In genomic region chr14:121355732-121356131, GRCm38 (mm10) we compare ENCODE assay signal across 16 mouse cellular contexts. TPM values are rescaled to one million over a fixed set of nuclear protein-coding genes. Genes with fewer than 3 reads are reported as not detected.
A peak's percentile ranks its signal among the peaks of the same experiment; 100 is the strongest.
DNase-seq lines count a peak whose midpoint lies in the region; ATAC-seq and TF ChIP-seq lines count a peak whose summit lies in the region.
"Had no signal": no experiment of that assay in that cellular context is flagged by ENCODE, and none has a peak within 500 bp of the region (broad histone marks: within the 10 kb centered on the region; RNA-seq: fewer than 3 reads in every experiment).

No protein-coding gene starts in this region.

- no peak for TF ChIP-seq RAD21 in MEL (IDR thresholded peaks at IDR 0.05; ENCODE audit: low read depth, low read length)

- H3K4me1 ChIP-seq in heart, embryonic 15.5 days (replicated peaks): peaks cover 94% of the 10 kb centered on the region
- H3K4me1 ChIP-seq in MEL (ENCODE audit: control insufficient read depth in 1 of 2, insufficient read depth in 2 of 2, low read length in 2 of 2): peaks cover 41 to 58% of the 10 kb centered on the region in 2 experiments
- H3K4me1 ChIP-seq in liver, embryonic 15.5 days (replicated peaks): peaks cover 97% of the 10 kb centered on the region
- H3K4me1 ChIP-seq in midbrain, postnatal 0 days (ENCODE audit: insufficient read depth, low read length): no peaks in the 10 kb centered on the region

- no peak; a peak in 1 of 4 replicates for TF ChIP-seq POLR2A in MEL (IDR thresholded peaks at IDR 0.05; ENCODE audit: control insufficient read depth in 1 of 2, insufficient read depth in 1 of 2, low read depth in 1 of 2, low read length in 2 of 2, poor library complexity in 1 of 2)

- 23% methylated on average over 6 of the region's 6 CpGs for WGBS in heart, embryonic 15.5 days
- WGBS in liver, embryonic 15.5 days (ENCODE audit: insufficient replicate concordance): 15% methylated on average over 6 of the region's 6 CpGs
- 80% methylated on average over 6 of the region's 6 CpGs for WGBS in midbrain, postnatal 0 days

- peak overlapping the region; percentile 52 for H3K27ac ChIP-seq in heart, embryonic 15.5 days
- peak overlapping the region; percentile 94 for H3K27ac ChIP-seq in MEL (ENCODE audit: control insufficient read depth, low read depth, low read length)
- peak overlapping the region; percentile 89 for H3K27ac ChIP-seq in liver, embryonic 15.5 days (replicated peaks)
- H3K27ac ChIP-seq in midbrain, postnatal 0 days (ENCODE audit: low read depth, low read length): no peak overlapping the region
- H3K27ac ChIP-seq: embryonic facial prominence, embryonic 12.5 days; forebrain, embryonic 13.5 days; hindbrain, embryonic 15.5 days; left cerebral cortex, adult 2 months; macrophage had no signal

- intact Hi-C loops in heart, postnatal 14 days (cut with DNase I): no loop called here

- peak; percentile 95 to 96 for TF ChIP-seq EP300 in MEL (IDR thresholded peaks at IDR 0.05; ENCODE audit: low read depth in 1 of 2, low read length in 2 of 2)

- H3K4me3 ChIP-seq in heart, embryonic 15.5 days: no peak overlapping the region
- H3K4me3 ChIP-seq in MEL (ENCODE audit: control insufficient read depth in 1 of 2, insufficient read depth in 1 of 2, low read depth in 2 of 2, low read length in 2 of 2): no peak overlapping the region
- H3K4me3 ChIP-seq in liver, embryonic 15.5 days (replicated peaks): peak overlapping the region; percentile 23
- no peak overlapping the region for H3K4me3 ChIP-seq in midbrain, postnatal 0 days (ENCODE audit: low read depth, low read length)
- H3K4me3 ChIP-seq: embryonic facial prominence, embryonic 12.5 days; forebrain, embryonic 13.5 days; hindbrain, embryonic 15.5 days; left cerebral cortex, adult 2 months had no signal

- H3K9me3 ChIP-seq in heart, embryonic 15.5 days (replicated peaks): no peaks in the 10 kb centered on the region
- H3K9me3 ChIP-seq in MEL (replicated peaks; ENCODE audit: insufficient read depth, low read length): no peaks in the 10 kb centered on the region
- H3K9me3 ChIP-seq in liver, embryonic 15.5 days (replicated peaks): no peaks in the 10 kb centered on the region
- no peaks in the 10 kb centered on the region for H3K9me3 ChIP-seq in midbrain, postnatal 0 days (ENCODE audit: low read length)
- H3K9me3 ChIP-seq: embryonic facial prominence, embryonic 12.5 days; forebrain, embryonic 13.5 days; hindbrain, embryonic 15.5 days had no signal

- H3K9ac ChIP-seq in heart, embryonic 15.5 days: no peak overlapping the region
- peak overlapping the region; percentile 18 for H3K9ac ChIP-seq in MEL (ENCODE audit: control insufficient read depth, low read depth, low read length, poor library complexity, severe bottlenecking)
- peak overlapping the region; percentile 42 for H3K9ac ChIP-seq in liver, embryonic 15.5 days
- no peak overlapping the region for H3K9ac ChIP-seq in midbrain, postnatal 0 days (replicated peaks; ENCODE audit: low read length, poor library complexity, severe bottlenecking)
- H3K9ac ChIP-seq: embryonic facial prominence, embryonic 12.5 days; forebrain, embryonic 13.5 days; hindbrain, embryonic 15.5 days had no signal

- peaks cover 61% of the 10 kb centered on the region for H3K79me2 ChIP-seq in MEL (ENCODE audit: control insufficient read depth, insufficient read depth, low read length, poor library complexity)

- H3K27me3 ChIP-seq in heart, embryonic 15.5 days: no peaks in the 10 kb centered on the region
- H3K27me3 ChIP-seq in MEL (ENCODE audit: control insufficient read depth in 1 of 2, insufficient read depth in 2 of 2, low read length in 2 of 2): no peaks in the 10 kb centered on the region
- H3K27me3 ChIP-seq in liver, embryonic 15.5 days: no peaks in the 10 kb centered on the region
- no peaks in the 10 kb centered on the region for H3K27me3 ChIP-seq in midbrain, postnatal 0 days (ENCODE audit: insufficient read depth, low read length)
- H3K27me3 ChIP-seq: embryonic facial prominence, embryonic 12.5 days; forebrain, embryonic 13.5 days; hindbrain, embryonic 15.5 days had no signal

- H3K4me2 ChIP-seq in heart, embryonic 15.5 days: no peak overlapping the region
- H3K4me2 ChIP-seq in liver, embryonic 15.5 days: peak overlapping the region; percentile 60
- no peak overlapping the region for H3K4me2 ChIP-seq in midbrain, postnatal 0 days (ENCODE audit: low read depth, low read length, poor library complexity, severe bottlenecking)
- H3K4me2 ChIP-seq: embryonic facial prominence, embryonic 12.5 days; forebrain, embryonic 13.5 days; hindbrain, embryonic 15.5 days had no signal

- no peak for ATAC-seq in heart, embryonic 15.5 days (replicated peaks; ENCODE audit: insufficient number of reproducible peaks, insufficient read depth, low FRiP score, low read depth)
- peak; percentile 46 for ATAC-seq in common myeloid progenitor, adult 5-6 weeks (replicated peaks; ENCODE audit: low read depth, poor library complexity, severe bottlenecking)
- ATAC-seq in liver, embryonic 15.5 days (ENCODE audit: insufficient read depth): peak; percentile 90
- no peak for ATAC-seq in midbrain, postnatal 0 days (ENCODE audit: low FRiP score)
- ATAC-seq: forebrain, embryonic 13.5 days had no signal

- H3K36me3 ChIP-seq in heart, embryonic 15.5 days: no peaks in the 10 kb centered on the region
- peaks cover 0 to 58% of the 10 kb centered on the region in 2 experiments; a peak in 3 of 4 replicates for H3K36me3 ChIP-seq in MEL (ENCODE audit: control insufficient read depth in 1 of 2, insufficient read depth in 2 of 2, low read length in 2 of 2)
- peaks cover 5% of the 10 kb centered on the region; the same call in 1 of the 2 replicates for H3K36me3 ChIP-seq in liver, embryonic 15.5 days (replicated peaks)
- H3K36me3 ChIP-seq in midbrain, postnatal 0 days (ENCODE audit: insufficient read depth, low read length): no peaks in the 10 kb centered on the region
- H3K36me3 ChIP-seq: embryonic facial prominence, embryonic 12.5 days; hindbrain, embryonic 15.5 days had no signal

- no peak for DNase-seq in heart, postnatal 14 days
- DNase-seq in MEL (ENCODE audit: low read depth, low spot score): peak; percentile 82
- DNase-seq in midbrain, postnatal 0 days (ENCODE audit: low spot score): no peak
- DNase-seq in retina, postnatal 1 day: no peak
- DNase-seq in neural tube, embryonic 10.5 days (ENCODE audit: extremely low spot score, low spot score): no peak
- DNase-seq: adrenal gland, postnatal 36 days; cerebellum, adult 2 months; heart, adult 11 months had no signal

- no peak for TF ChIP-seq CTCF in MEL (IDR thresholded peaks at IDR 0.05 in 2 of 3, conservative IDR thresholded peaks at IDR 0.05 in 1 of 3; ENCODE audit: control insufficient read depth in 1 of 3, insufficient read depth in 1 of 3, low read depth in 2 of 3, low read length in 3 of 3, poor library complexity in 1 of 3, severe bottlenecking in 1 of 3)
- TF ChIP-seq CTCF in midbrain, postnatal 0 days (IDR thresholded peaks at IDR 0.05): no peak

TF ChIP-seq in MEL, 35 proteins besides CTCF, POLR2A, EP300 and RAD21 (continues in another document):
- no peak for TF ChIP-seq POLR2AphosphoS5 (IDR thresholded peaks at IDR 0.05; ENCODE audit: borderline replicate concordance, low read depth, low read length)
- TF ChIP-seq RCOR1 (IDR thresholded peaks at IDR 0.05; ENCODE audit: low read depth, low read length): peak; percentile 91
- no peak for TF ChIP-seq GABPA (IDR thresholded peaks at IDR 0.05; ENCODE audit: low read depth, low read length)
- TF ChIP-seq MAZ (IDR thresholded peaks at IDR 0.05; ENCODE audit: low read depth, low read length): peak; percentile 87; the same call in 1 of the 2 replicates
- TF ChIP-seq MXI1 (IDR thresholded peaks at IDR 0.05; ENCODE audit: low read depth, low read length): no peak; the same call in 1 of the 2 replicates
- TF ChIP-seq ZNF384 (IDR thresholded peaks at IDR 0.05; ENCODE audit: low read depth, low read length): no peak
- TF ChIP-seq BHLHE40 (IDR thresholded peaks at IDR 0.05; ENCODE audit: borderline replicate concordance, low read depth, low read length): no peak
- no peak for TF ChIP-seq CHD1 (IDR thresholded peaks at IDR 0.05; ENCODE audit: low read depth, low read length)
- peak; percentile 64 for TF ChIP-seq MAX (IDR thresholded peaks at IDR 0.05; ENCODE audit: low read length)
- TF ChIP-seq JUND (IDR thresholded peaks at IDR 0.05; ENCODE audit: low read depth, low read length): no peak
- no peak for TF ChIP-seq ZMIZ1 (IDR thresholded peaks at IDR 0.05; ENCODE audit: low read depth, low read length)
- no peak for TF ChIP-seq MYC (IDR thresholded peaks at IDR 0.05; ENCODE audit: low read depth, low read length)
- no peak for TF ChIP-seq TBP (IDR thresholded peaks at IDR 0.05; ENCODE audit: low read depth, low read length)
- TF ChIP-seq MAFK (IDR thresholded peaks at IDR 0.05; ENCODE audit: borderline replicate concordance, low read depth, low read length): no peak
- no peak for TF ChIP-seq USF2 (IDR thresholded peaks at IDR 0.05; ENCODE audit: borderline replicate concordance in 1 of 2, insufficient read depth in 1 of 2, low read depth in 1 of 2, low read length in 2 of 2)
- no peak for TF ChIP-seq SMC3 (IDR thresholded peaks at IDR 0.05; ENCODE audit: low read depth, low read length)
- no peak for TF ChIP-seq ZKSCAN1 (IDR thresholded peaks at IDR 0.05; ENCODE audit: low read depth, low read length)
- TF ChIP-seq ELF1 (IDR thresholded peaks at IDR 0.05; ENCODE audit: low read depth, low read length): no peak
- TF ChIP-seq MEF2A (IDR thresholded peaks at IDR 0.05; ENCODE audit: extremely low read depth, insufficient replicate concordance, low read depth, low read length, poor library complexity, severe bottlenecking): 0 out of 2 replicates have a peak, but pooled peaks have one; percentile 14
- TF ChIP-seq ETS1 (IDR thresholded peaks at IDR 0.05; ENCODE audit: low read depth, low read length): peak; percentile 91
- TF ChIP-seq CHD2 (IDR thresholded peaks at IDR 0.05; ENCODE audit: low read length): peak; percentile 27; the same call in 1 of the 2 replicates
- TF ChIP-seq UBTF (IDR thresholded peaks at IDR 0.05; ENCODE audit: borderline replicate concordance, insufficient read depth, low read depth, low read length): no peak

RNA-seq across cellular contexts. Expression of gene Stk24, which starts 24.1 kb away (rescaled TPM):
- polyA plus RNA-seq in heart, embryonic 15.5 days (2015; fragmentation: Nextera tagmentation; extraction: Ambion mirVana): 34.5 and 39.6 TPM in 2 replicates
- total RNA-seq in heart, postnatal 14 days (2021): 10 to 100 TPM; 68.0 to 69.3 TPM
- total RNA-seq in MEL (2012; rRNA removed): 60.5 and 62.5 TPM in 2 replicates
- 10 to 100 TPM in 1 of 2 experiments, not detected in 1; 79.3 TPM for polyA plus RNA-seq in MEL (2012; ENCODE audit: insufficient read depth in 1 of 2, insufficient read length in 2 of 2, low read depth in 1 of 2, low replicate concordance in 2 of 2, missing spikeins in 1 of 2)
- 79.8 and 100 TPM in 2 replicates for total RNA-seq in common myeloid progenitor, adult 5-6 weeks (2017)
- polyA plus RNA-seq in liver, embryonic 15.5 days (2015; fragmentation: Nextera tagmentation; extraction: Ambion mirVana): 27.0 and 29.3 TPM in 2 replicates
- 19.5 and 22.3 TPM in 2 replicates for total RNA-seq in midbrain, postnatal 0 days (2014; rRNA removed)
- 9.8 and 12.8 TPM in 2 replicates for polyA plus RNA-seq in midbrain, postnatal 0 days (2015; fragmentation: Nextera tagmentation; extraction: Ambion mirVana)

Comparison
In these comparisons a context has a peak if more than half of its experiments do, and no peak if none do; other contexts are left out.
1. ATAC-seq: peak in common myeloid progenitor, adult 5-6 weeks (single experiment) and liver, embryonic 15.5 days (single experiment); none in heart, embryonic 15.5 days (single experiment) and midbrain, postnatal 0 days (single experiment).
2. H3K9ac ChIP-seq: peak in MEL (single experiment) and liver, embryonic 15.5 days (single experiment); none in heart, embryonic 15.5 days (single experiment) and midbrain, postnatal 0 days (single experiment).